Mouse (Mus musculus): ENCODE data around the gene Ffar3. TPM values are rescaled to one million over a fixed set of nuclear protein-coding genes. Genes with fewer than 3 reads are reported as not detected.

Ffar3 gene
- not detected in 2 replicates for polyA plus RNA-seq (2012; rRNA removed; ENCODE audit: low replicate concordance)

GRCm38 (mm10) chr7:30856078-30856477 lies at the start of gene Ffar3:
Gene Ffar3 (minus strand): TSS chr7:30856178.

GRCm38 (mm10) chr7:30880176-30880575 lies 24.2 kb upstream of the Ffar3 start, which contains the start of gene Cd22:
Gene Cd22 (minus strand): TSS chr7:30880342.

GRCm38 (mm10) chr7:30861464-30861863 lies 5.5 kb upstream of the Ffar3 start, which contains the start of gene Ffar1:
Gene Ffar1 (minus strand): TSS chr7:30861564.

GRCm38 (mm10) chr7:30823675-30824074 lies 32.3 kb downstream of the Ffar3 start, which contains the start of gene Ffar2:
Gene Ffar2 (minus strand): TSS chr7:30823775.

Other genes with a start within 250 kb of the Ffar3 start
- gene Upk1a, start 243.3 kb downstream of the Ffar3 start, polyA plus RNA-seq (2012; rRNA removed; ENCODE audit: low replicate concordance) = 2.8 and 21.0 TPM in 2 replicates
- gene Cox6b1, start 230.0 kb downstream of the Ffar3 start, polyA plus RNA-seq (2012; rRNA removed; ENCODE audit: low replicate concordance) = 647 and 1,156 TPM in 2 replicates
- not detected in 2 replicates for gene Etv2, start 220.3 kb downstream of the Ffar3 start, polyA plus RNA-seq (2012; rRNA removed; ENCODE audit: low replicate concordance)
- 47.6 and 62.6 TPM in 2 replicates for gene Rbm42, start 205.9 kb downstream of the Ffar3 start, polyA plus RNA-seq (2012; rRNA removed; ENCODE audit: low replicate concordance)
- 11.8 and 17.8 TPM in 2 replicates for gene Haus5, start 191.2 kb downstream of the Ffar3 start, polyA plus RNA-seq (2012; rRNA removed; ENCODE audit: low replicate concordance)
- gene Pmis2, start 184.6 kb downstream of the Ffar3 start, polyA plus RNA-seq (2012; rRNA removed; ENCODE audit: low replicate concordance) = not detected in 2 replicates
- not detected in 2 replicates for gene 2200002J24Rik, start 157.3 kb downstream of the Ffar3 start, polyA plus RNA-seq (2012; rRNA removed; ENCODE audit: low replicate concordance)
- 0.39 TPM in 1 of 2 replicates, not detected in the other for gene Atp4a, start 144.0 kb downstream of the Ffar3 start, polyA plus RNA-seq (2012; rRNA removed; ENCODE audit: low replicate concordance)
- 254 and 273 TPM in 2 replicates for gene Tmem147, start 126.6 kb downstream of the Ffar3 start, polyA plus RNA-seq (2012; rRNA removed; ENCODE audit: low replicate concordance)
- gene Gapdhs, start 112.5 kb downstream of the Ffar3 start, polyA plus RNA-seq (2012; rRNA removed; ENCODE audit: low replicate concordance) = not detected in 2 replicates
- 10.8 and 36.4 TPM in 2 replicates for gene Sbsn, start 104.7 kb downstream of the Ffar3 start, polyA plus RNA-seq (2012; rRNA removed; ENCODE audit: low replicate concordance)
- 8.6 and 10.7 TPM in 2 replicates for gene Dmkn, start 92.4 kb downstream of the Ffar3 start, polyA plus RNA-seq (2012; rRNA removed; ENCODE audit: low replicate concordance)
- gene Krtdap, start 68.3 kb downstream of the Ffar3 start, polyA plus RNA-seq (2012; rRNA removed; ENCODE audit: low replicate concordance) = 0.51 and 2.0 TPM in 2 replicates
- 27.4 and 105 TPM in 2 replicates for gene Ffar2, start 32.4 kb downstream of the Ffar3 start, polyA plus RNA-seq (2012; rRNA removed; ENCODE audit: low replicate concordance)
- 0.03 and 0.05 TPM in 2 replicates for gene Ffar1, start 5.4 kb upstream of the Ffar3 start, polyA plus RNA-seq (2012; rRNA removed; ENCODE audit: low replicate concordance)
- 1.3 and 4.4 TPM in 2 replicates for gene Cd22, start 24.2 kb upstream of the Ffar3 start, polyA plus RNA-seq (2012; rRNA removed; ENCODE audit: low replicate concordance)
- gene Mag, start 58.7 kb upstream of the Ffar3 start, polyA plus RNA-seq (2012; rRNA removed; ENCODE audit: low replicate concordance) = 0.72 and 1.3 TPM in 2 replicates
- gene Hamp2, start 68.5 kb upstream of the Ffar3 start, polyA plus RNA-seq (2012; rRNA removed; ENCODE audit: low replicate concordance) = 0.77 and 1.3 TPM in 2 replicates
- gene Hamp, start 87.9 kb upstream of the Ffar3 start, polyA plus RNA-seq (2012; rRNA removed; ENCODE audit: low replicate concordance) = 0.64 and 3.8 TPM in 2 replicates
- gene Usf2, start 100.6 kb upstream of the Ffar3 start, polyA plus RNA-seq (2012; rRNA removed; ENCODE audit: low replicate concordance) = 99.1 and 134 TPM in 2 replicates
- 5.2 and 72.6 TPM in 2 replicates for gene Lsr, start 117.3 kb upstream of the Ffar3 start, polyA plus RNA-seq (2012; rRNA removed; ENCODE audit: low replicate concordance)
- 0.40 and 1.7 TPM in 2 replicates for gene Fam187b, start 117.6 kb upstream of the Ffar3 start, polyA plus RNA-seq (2012; rRNA removed; ENCODE audit: low replicate concordance)
- 111 and 190 TPM in 2 replicates for gene Fxyd5, start 186.3 kb upstream of the Ffar3 start, polyA plus RNA-seq (2012; rRNA removed; ENCODE audit: low replicate concordance)
- gene Fxyd7, start 195.3 kb upstream of the Ffar3 start, polyA plus RNA-seq (2012; rRNA removed; ENCODE audit: low replicate concordance) = 5.3 and 9.8 TPM in 2 replicates
- 596 and 782 TPM in 2 replicates for gene Fxyd1, start 201.0 kb upstream of the Ffar3 start, polyA plus RNA-seq (2012; rRNA removed; ENCODE audit: low replicate concordance)
- 10.8 and 12.4 TPM in 2 replicates for gene Lgi4, start 203.2 kb upstream of the Ffar3 start, polyA plus RNA-seq (2012; rRNA removed; ENCODE audit: low replicate concordance)
- 1.0 and 82.9 TPM in 2 replicates for gene Fxyd3, start 220.5 kb upstream of the Ffar3 start, polyA plus RNA-seq (2012; rRNA removed; ENCODE audit: low replicate concordance)